Mouse (Mus musculus): Measurements from ENCODE around the gene Aqp1.

Aqp1 gene

GRCm38 (mm10) chr6:55335989-55336514, at the start of gene Aqp1:
TSS of gene Aqp1 (plus strand) at chr6:55336432.
- DNase-seq (ENCODE audit: extremely low read depth, low read depth, low spot score): no peak

- DNase-seq (ENCODE audit: extremely low read depth, low read depth, low spot score): no peak
Measured at GRCm38 (mm10) chr6:55288007-55288602, 48.1 kb upstream of the Aqp1 start.

- DNase-seq (ENCODE audit: extremely low read depth, low read depth, low spot score): peak; percentile 52
Measured at GRCm38 (mm10) chr6:55294549-55295131, 41.6 kb upstream of the Aqp1 start.

GRCm38 (mm10) chr6:55295325-55295724, 40.9 kb upstream of the Aqp1 start:
- DNase-seq (ENCODE audit: extremely low read depth, low read depth, low spot score): no peak

GRCm38 (mm10) chr6:55299482-55299881, 36.8 kb upstream of the Aqp1 start:
- DNase-seq (ENCODE audit: extremely low read depth, low read depth, low spot score): no peak

GRCm38 (mm10) chr6:55299917-55300316, 36.3 kb upstream of the Aqp1 start:
- DNase-seq (ENCODE audit: extremely low read depth, low read depth, low spot score): no peak

- no peak for DNase-seq (ENCODE audit: extremely low read depth, low read depth, low spot score)
Measured at GRCm38 (mm10) chr6:55300704-55301103, 35.5 kb upstream of the Aqp1 start.

GRCm38 (mm10) chr6:55310179-55310578, 26.1 kb upstream of the Aqp1 start:
- no peak for DNase-seq (ENCODE audit: extremely low read depth, low read depth, low spot score)

- no peak for DNase-seq (ENCODE audit: extremely low read depth, low read depth, low spot score)
Measured at GRCm38 (mm10) chr6:55311962-55312361, 24.3 kb upstream of the Aqp1 start.

- no peak for DNase-seq (ENCODE audit: extremely low read depth, low read depth, low spot score)
Measured at GRCm38 (mm10) chr6:55313893-55314292, 22.3 kb upstream of the Aqp1 start.

GRCm38 (mm10) chr6:55314628-55315027, 21.6 kb upstream of the Aqp1 start:
- no peak for DNase-seq (ENCODE audit: extremely low read depth, low read depth, low spot score)

GRCm38 (mm10) chr6:55318597-55318996, 17.6 kb upstream of the Aqp1 start:
- no peak for DNase-seq (ENCODE audit: extremely low read depth, low read depth, low spot score)

- DNase-seq (ENCODE audit: extremely low read depth, low read depth, low spot score): no peak
Measured at GRCm38 (mm10) chr6:55319585-55320551, 16.4 kb upstream of the Aqp1 start.

- DNase-seq (ENCODE audit: extremely low read depth, low read depth, low spot score): no peak
Measured at GRCm38 (mm10) chr6:55320894-55321293, 15.3 kb upstream of the Aqp1 start.

GRCm38 (mm10) chr6:55321518-55321917, 14.7 kb upstream of the Aqp1 start:
- DNase-seq (ENCODE audit: extremely low read depth, low read depth, low spot score): no peak

GRCm38 (mm10) chr6:55322980-55323379, 13.3 kb upstream of the Aqp1 start:
- DNase-seq (ENCODE audit: extremely low read depth, low read depth, low spot score): no peak

- DNase-seq (ENCODE audit: extremely low read depth, low read depth, low spot score): no peak
Measured at GRCm38 (mm10) chr6:55323908-55324634, 12.2 kb upstream of the Aqp1 start.

- DNase-seq (ENCODE audit: extremely low read depth, low read depth, low spot score): no peak
Measured at GRCm38 (mm10) chr6:55324785-55325184, 11.4 kb upstream of the Aqp1 start.

GRCm38 (mm10) chr6:55326299-55326698, 9.9 kb upstream of the Aqp1 start:
- DNase-seq (ENCODE audit: extremely low read depth, low read depth, low spot score): no peak

- no peak for DNase-seq (ENCODE audit: extremely low read depth, low read depth, low spot score)
Measured at GRCm38 (mm10) chr6:55327326-55327725, 8.9 kb upstream of the Aqp1 start.

- DNase-seq (ENCODE audit: extremely low read depth, low read depth, low spot score): no peak
Measured at GRCm38 (mm10) chr6:55328179-55328578, 8.1 kb upstream of the Aqp1 start.

Data from fat pad, adult 2 months (tissue).